Mouse (Mus musculus) liver, embryonic 16.5 days (tissue): Measurements from ENCODE around the gene 4930442H23Rik. TPM values are rescaled to one million over a fixed set of nuclear protein-coding genes. Genes with fewer than 3 reads are reported as not detected.
"Not testable (repeated sequence)": the region's sequence is repeated elsewhere in the genome, so short reads cannot be mapped to it uniquely, and the experiment has no call there.

Experiments
- ATAC-seq: fragments of 200-750 bp; cut with Nextera tagmentation; 2 replicates; pipeline ENCODE4 v1.8.0; 2017; ENCODE audit warnings: low read depth, mild to moderate bottlenecking, moderate number of reproducible peaks, moderate library complexity
- H3K27ac ChIP-seq: fragments of 300-500 bp; sonication (generic); 2 replicates; pipeline ENCODE4 v1.5.1; 2014; ENCODE audit warnings: mild to moderate bottlenecking, low read length
- H3K27me3 ChIP-seq: fragments of 300-500 bp; sonication (generic); 2 replicates; pipeline ENCODE4 v1.6.1; 2014; ENCODE audit warnings: low read depth, low read length, mixed read lengths; ENCODE audit not compliant: control insufficient read depth, insufficient read depth
- H3K36me3 ChIP-seq: fragments of 300-500 bp; sonication (generic); 2 replicates; pipeline ENCODE4 v1.6.1; 2014; ENCODE audit warnings: mild to moderate bottlenecking; ENCODE audit not compliant: control insufficient read depth, insufficient read depth
- H3K4me1 ChIP-seq: fragments of 300-500 bp; sonication (generic); 2 replicates; pipeline ENCODE4 v1.6.1; 2014; ENCODE audit warnings: low read depth, low read length, mixed read lengths; ENCODE audit not compliant: control insufficient read depth
- H3K4me2 ChIP-seq: fragments of 300-500 bp; sonication (generic); 2 replicates; pipeline ENCODE4 v1.6.1; 2014; ENCODE audit warnings: low read depth, low read length, mixed read lengths
- H3K4me3 ChIP-seq: fragments of 300-500 bp; sonication (generic); 2 replicates; pipeline ENCODE4 v1.5.1; 2014; ENCODE audit warnings: low read depth, mild to moderate bottlenecking, low read length
- H3K9ac ChIP-seq: fragments of 300-500 bp; sonication (generic); 2 replicates; pipeline ENCODE4 v1.6.1; 2014; ENCODE audit warnings: low read depth, low read length
- H3K9me3 ChIP-seq: fragments of 300-500 bp; sonication (generic); replicated peaks from 2 replicates; pipeline ENCODE4 v1.6.1; 2016; ENCODE audit warnings: low read length; ENCODE audit not compliant: control insufficient read depth
- WGBS: fragments of 180-500 bp; shearing (Covaris S2); extraction: QIAGEN DNeasy Blood & Tissue Kit; methylation state at CpG from one replicate; pipeline ENCODE4 v1.1.7; 2014; ENCODE audit not compliant: insufficient replicate concordance; 5-methylcytosine and 5-hydroxymethylcytosine counted together
- polyA plus RNA-seq: library from polyadenylated mRNA; unstranded; fragments of >200 nt; fragmentation: Nextera tagmentation; extraction: Ambion mirVana; gene quantifications from 2 replicates; pipeline ENCODE4 v1.2.1, GENCODE M21; 2015

4930442H23Rik gene
- polyA plus RNA-seq, 1 experiment from 2014 or later = not detected

- Histone ChIP-seq H3K4me2 (peak within 1 kb of the TSS; percentile 85), H3K9me3 (no peaks in the 10 kb centered on the region), H3K27ac (peak within 1 kb of the TSS; percentile 88), H3K4me3 (peak within 1 kb of the TSS; percentile 79), H3K9ac (peak within 1 kb of the TSS; percentile 79), H3K36me3 (peaks cover 49% of the 10 kb centered on the region), H3K27me3 (no peaks in the 10 kb centered on the region), H3K4me1 (peaks cover 26% of the 10 kb centered on the region)
- peak; percentile 95 for ATAC-seq
- WGBS = 5% methylated on average over 53 of the region's 53 CpGs
These were observed 1.0 kb downstream of the 4930442H23Rik start, which contains the start of gene Dapk3 for GRCm38 (mm10) chr10:81182336-81183333. Gene Dapk3, plus strand, starts transcription at chr10:81183005.

GRCm38 (mm10) chr10:81181860-81182259 is 1.8 kb downstream of the 4930442H23Rik start:
- H3K4me1 ChIP-seq = peaks cover 28% of the 10 kb centered on the region
- peaks cover 51% of the 10 kb centered on the region for H3K36me3 ChIP-seq
- 78% methylated on average over 12 of the region's 12 CpGs for WGBS
- H3K27me3 ChIP-seq, H3K9ac ChIP-seq, H3K27ac ChIP-seq, ATAC-seq, H3K9me3 ChIP-seq, H3K4me2 ChIP-seq, H3K4me3 ChIP-seq: not testable (repeated sequence)

- no peaks in the 10 kb centered on the region for H3K9me3 ChIP-seq
- H3K36me3 ChIP-seq = peaks cover 51% of the 10 kb centered on the region
- peaks cover 31% of the 10 kb centered on the region for H3K4me1 ChIP-seq
- H3K4me2 ChIP-seq = no peak overlapping the region
- 0 out of 2 replicates have a peak overlapping the region, but pooled peaks have one; percentile 14 for H3K27ac ChIP-seq
- no peak overlapping the region for H3K9ac ChIP-seq
- H3K4me3 ChIP-seq = no peak overlapping the region
- ATAC-seq = no peak
- 91% methylated on average over 13 of the region's 13 CpGs for WGBS
- H3K27me3 ChIP-seq = no peaks in the 10 kb centered on the region
These were observed 2.7 kb downstream of the 4930442H23Rik start for GRCm38 (mm10) chr10:81180946-81181345.

- no peak for ATAC-seq
- no peaks in the 10 kb centered on the region for H3K27me3 ChIP-seq
- no peak overlapping the region for H3K9ac ChIP-seq
- H3K4me2 ChIP-seq = no peak overlapping the region
- H3K4me3 ChIP-seq = no peak overlapping the region
- H3K4me1 ChIP-seq = peaks cover 43% of the 10 kb centered on the region
- no peak overlapping the region for H3K27ac ChIP-seq
- 86% methylated on average over 32 of the region's 32 CpGs for WGBS
- H3K36me3 ChIP-seq = peaks cover 51% of the 10 kb centered on the region
- no peaks in the 10 kb centered on the region for H3K9me3 ChIP-seq
These were observed 4.0 kb downstream of the 4930442H23Rik start for GRCm38 (mm10) chr10:81179451-81180342.

GRCm38 (mm10) chr10:81178927-81179326 is 4.7 kb downstream of the 4930442H23Rik start:
- 89% methylated on average over 11 of the region's 11 CpGs for WGBS
- H3K9me3 ChIP-seq = no peaks in the 10 kb centered on the region
- no peak overlapping the region for H3K4me3 ChIP-seq
- no peak overlapping the region for H3K9ac ChIP-seq
- H3K27me3 ChIP-seq = no peaks in the 10 kb centered on the region
- H3K27ac ChIP-seq = no peak overlapping the region
- peaks cover 51% of the 10 kb centered on the region for H3K36me3 ChIP-seq
- no peak overlapping the region for H3K4me2 ChIP-seq
- peaks cover 48% of the 10 kb centered on the region for H3K4me1 ChIP-seq
- ATAC-seq = no peak

- 52% methylated on average over 14 of the region's 14 CpGs for WGBS
- Histone ChIP-seq H3K27ac (peak overlapping the region; percentile 79; the same call in 1 of the 2 replicates), H3K9ac (peak overlapping the region; percentile 96), H3K4me2 (peak overlapping the region; percentile 80), H3K4me3 (peak overlapping the region; percentile 85), H3K27me3 (no peaks in the 10 kb centered on the region), H3K9me3 (no peaks in the 10 kb centered on the region), H3K4me1 (peaks cover 48% of the 10 kb centered on the region), H3K36me3 (peaks cover 51% of the 10 kb centered on the region)
- ATAC-seq = no peak
These were observed 5.5 kb downstream of the 4930442H23Rik start for GRCm38 (mm10) chr10:81177958-81178712.

GRCm38 (mm10) chr10:81177491-81177925 is 6.1 kb downstream of the 4930442H23Rik start:
- Histone ChIP-seq H3K27me3 (no peaks in the 10 kb centered on the region), H3K27ac (peak overlapping the region; percentile 79), H3K4me2 (peak overlapping the region; percentile 80), H3K36me3 (peaks cover 50% of the 10 kb centered on the region), H3K4me3 (peak overlapping the region; percentile 85), H3K9ac (peak overlapping the region; percentile 96), H3K4me1 (peaks cover 49% of the 10 kb centered on the region), H3K9me3 (no peaks in the 10 kb centered on the region)
- no peak for ATAC-seq
- whole genome bisulfite sequencing = 4% methylated on average over 16 of the region's 16 CpGs
